Mouse (Mus musculus): Measurements from ENCODE around the gene Slc25a29. TPM values are rescaled to one million over a fixed set of nuclear protein-coding genes. Genes with fewer than 3 reads are reported as not detected.

The Slc25a29 gene
- polyA plus RNA-seq, 1 experiment from 2014 or later = 3.5 TPM

DNA sequence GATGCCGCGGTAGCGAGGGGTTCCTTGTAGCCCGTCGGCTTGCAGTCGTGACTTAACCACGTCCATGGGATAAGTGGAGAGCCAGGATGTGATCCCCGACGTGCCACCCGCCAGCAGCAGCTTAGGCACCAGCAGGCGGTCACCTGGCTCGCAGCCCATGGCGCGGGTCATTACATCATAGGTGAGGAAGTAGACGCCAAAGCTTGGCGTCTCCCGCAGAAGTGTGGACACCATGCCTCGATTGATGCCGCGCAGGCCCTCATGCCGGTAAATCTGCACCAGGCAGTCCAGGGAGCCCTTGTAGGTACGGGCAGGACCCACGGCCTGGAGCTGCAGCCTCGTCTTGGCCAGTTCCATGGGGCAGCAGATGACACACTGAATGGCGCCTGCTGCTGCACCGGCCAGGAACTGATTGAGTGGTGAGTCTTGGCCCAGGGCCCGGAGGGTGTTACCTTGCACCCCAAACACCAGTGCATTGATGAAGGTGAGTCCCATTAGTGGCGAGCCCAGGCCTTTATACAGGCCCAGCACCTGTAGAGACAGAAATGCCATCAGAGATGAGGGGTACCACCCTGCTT is 8.6 kb downstream of the Slc25a29 start:
- Histone ChIP-seq H3K4me3 (ENCODE audit: low read depth, low read length) (no peak overlapping the region), H3K4me1 (ENCODE audit: insufficient read depth) (peaks cover 4% of the 10 kb centered on the region), H3K9me3 (ENCODE audit: low read length) (no peaks in the 10 kb centered on the region), H3K27me3 (ENCODE audit: insufficient read depth, low read length) (no peaks in the 10 kb centered on the region), H3K27ac (ENCODE audit: low read depth) (no peak overlapping the region), H3K4me2 (ENCODE audit: low read depth, low read length) (no peak overlapping the region), H3K36me3 (replicated peaks; ENCODE audit: insufficient read depth, low read length) (0 out of 2 replicates have a peak, but pooled peaks cover 5% of the 10 kb centered on the region), H3K9ac (replicated peaks) (no peak overlapping the region)
- TF ChIP-seq CTCF (IDR thresholded peaks at IDR 0.05; ENCODE audit: low read depth) (no peak), EP300 (IDR thresholded peaks at IDR 0.05; ENCODE audit: low read depth) (no peak)
- WGBS (ENCODE audit: insufficient replicate concordance) = 92% methylated on average over 28 of the region's 28 CpGs
- ATAC-seq (no peak), DNase-seq (no peak)

DNA sequence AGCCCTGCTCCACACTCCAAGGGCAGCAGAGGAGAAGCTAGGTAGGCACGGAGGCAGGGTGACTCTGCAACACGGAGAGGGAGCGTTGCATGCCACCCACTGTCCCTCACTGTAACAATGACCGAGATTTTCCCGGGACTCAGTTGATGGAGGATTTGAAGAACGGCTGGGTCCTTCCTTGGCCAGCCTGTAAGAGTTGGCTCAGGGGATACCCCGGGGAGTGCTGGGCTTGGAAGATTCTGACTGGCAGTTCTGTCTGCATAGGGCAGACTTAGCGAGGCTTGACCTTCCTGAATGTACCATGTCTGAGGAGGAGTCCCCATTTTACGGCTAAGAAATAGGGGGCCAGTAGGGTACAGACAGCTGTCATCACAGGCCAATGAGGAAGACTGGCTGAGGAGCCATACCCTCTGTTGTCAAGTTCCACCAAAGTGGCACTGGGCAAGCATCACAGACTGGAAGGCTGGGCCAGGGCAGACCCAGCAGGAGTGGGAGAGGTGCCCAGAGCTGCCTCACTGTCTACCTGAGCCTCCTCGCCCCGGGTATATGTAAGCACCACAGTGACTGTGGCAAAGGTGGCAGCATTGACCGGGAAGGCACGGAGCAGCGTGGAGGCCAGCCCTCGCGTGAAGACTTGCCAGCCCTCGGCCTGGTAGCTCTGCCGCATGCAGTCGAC is 9.3 kb downstream of the Slc25a29 start:
- no peak for TF ChIP-seq EP300 (IDR thresholded peaks at IDR 0.05; ENCODE audit: low read depth)
- TF ChIP-seq CTCF (IDR thresholded peaks at IDR 0.05; ENCODE audit: low read depth) = no peak
- no peak overlapping the region for H3K9ac ChIP-seq (replicated peaks)
- H3K4me1 ChIP-seq (ENCODE audit: insufficient read depth) = no peaks in the 10 kb centered on the region

DNA sequence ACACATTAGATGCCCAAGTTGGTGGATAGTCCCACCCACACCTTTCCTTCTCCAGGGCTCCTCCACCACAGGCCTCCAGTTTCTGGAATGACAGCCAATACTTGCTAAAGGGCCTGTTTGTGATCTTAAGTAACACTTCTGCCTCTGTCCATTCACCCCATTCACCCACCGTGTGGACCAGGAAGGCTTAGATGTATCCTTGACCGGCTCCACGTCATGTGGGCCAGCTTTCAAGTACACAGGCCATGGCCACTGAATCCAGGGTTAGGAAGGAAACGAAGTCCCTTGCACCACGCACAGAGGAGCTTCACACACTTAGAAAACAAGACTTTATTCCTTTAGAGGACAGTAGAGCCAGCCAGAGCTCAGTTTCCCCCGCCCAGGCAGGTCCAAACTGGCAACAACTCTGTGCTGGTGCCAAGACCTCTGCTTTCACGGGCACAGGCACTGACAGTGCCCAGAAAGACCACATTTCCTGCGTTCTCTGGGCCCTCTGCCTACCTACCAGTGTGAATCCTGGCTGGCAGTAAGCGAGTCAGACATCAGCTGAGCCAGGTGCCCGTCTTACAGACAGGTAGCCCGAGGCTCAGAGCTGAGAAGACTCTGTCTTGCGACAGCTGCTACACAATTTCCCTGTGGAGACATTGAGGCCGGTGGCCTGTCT is 10.0 kb downstream of the Slc25a29 start:
- H3K4me2 ChIP-seq (ENCODE audit: low read depth, low read length) = no peak overlapping the region
- no peaks in the 10 kb centered on the region for H3K4me1 ChIP-seq (ENCODE audit: insufficient read depth)
- no peak overlapping the region for H3K27ac ChIP-seq (ENCODE audit: low read depth)
- H3K27me3 ChIP-seq (ENCODE audit: insufficient read depth, low read length) = no peaks in the 10 kb centered on the region
- H3K4me3 ChIP-seq (ENCODE audit: low read depth, low read length) = no peak overlapping the region
- H3K9me3 ChIP-seq (ENCODE audit: low read length) = no peaks in the 10 kb centered on the region
- no peak overlapping the region for H3K9ac ChIP-seq (replicated peaks)
- WGBS (ENCODE audit: insufficient replicate concordance) = 88% methylated on average over 13 of the region's 13 CpGs
- no peak for DNase-seq
- 0 out of 2 replicates have a peak, but pooled peaks cover 5% of the 10 kb centered on the region for H3K36me3 ChIP-seq (replicated peaks; ENCODE audit: insufficient read depth, low read length)
- ATAC-seq = no peak
- no peak for TF ChIP-seq CTCF (IDR thresholded peaks at IDR 0.05; ENCODE audit: low read depth)
- no peak for TF ChIP-seq EP300 (IDR thresholded peaks at IDR 0.05; ENCODE audit: low read depth)

More for the DNA sequence above, 9.3 kb downstream of the Slc25a29 start:
- Histone ChIP-seq H3K4me2 (ENCODE audit: low read depth, low read length) (no peak overlapping the region), H3K36me3 (replicated peaks; ENCODE audit: insufficient read depth, low read length) (0 out of 2 replicates have a peak, but pooled peaks cover 5% of the 10 kb centered on the region), H3K4me3 (ENCODE audit: low read depth, low read length) (no peak overlapping the region), H3K27me3 (ENCODE audit: insufficient read depth, low read length) (no peaks in the 10 kb centered on the region), H3K27ac (ENCODE audit: low read depth) (no peak overlapping the region), H3K9me3 (ENCODE audit: low read length) (no peaks in the 10 kb centered on the region)
- no peak for ATAC-seq
- no peak for DNase-seq
- 92% methylated on average over 19 of the region's 19 CpGs for WGBS (ENCODE audit: insufficient replicate concordance)

DNA sequence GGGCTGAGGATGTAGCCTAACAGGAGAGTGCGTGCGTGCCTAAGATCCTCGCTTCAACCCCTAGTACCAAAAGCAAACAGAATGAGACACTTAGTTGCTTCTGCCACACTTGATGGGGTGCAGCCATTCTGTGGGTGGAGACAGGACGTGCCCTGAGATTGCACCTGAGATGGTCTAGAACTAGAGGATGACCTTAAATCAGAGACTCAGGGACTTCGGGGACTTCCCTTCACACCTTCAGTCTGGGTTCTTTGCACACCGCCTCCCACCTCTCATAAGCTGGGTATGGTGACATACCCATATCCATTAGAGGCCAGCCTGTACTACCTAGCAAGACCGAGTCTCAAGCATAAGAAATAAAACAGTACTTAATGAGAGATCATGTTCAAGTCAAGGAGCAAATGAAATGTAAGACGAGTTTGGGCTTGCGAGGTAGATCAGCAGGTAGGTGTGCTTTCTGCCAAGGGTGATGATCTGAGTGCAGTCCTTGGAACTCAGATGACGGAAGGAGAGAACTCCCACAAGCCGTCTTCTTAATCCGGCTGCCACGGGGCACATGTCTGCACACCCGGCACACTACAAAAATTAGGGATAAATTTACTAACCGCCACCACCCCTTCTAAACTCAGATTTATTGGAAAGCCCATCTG is 11.3 kb downstream of the Slc25a29 start:
- no peak for ATAC-seq
- H3K36me3 ChIP-seq (replicated peaks; ENCODE audit: insufficient read depth, low read length) = 0 out of 2 replicates have a peak, but pooled peaks cover 5% of the 10 kb centered on the region
- no peaks in the 10 kb centered on the region for H3K27me3 ChIP-seq (ENCODE audit: insufficient read depth, low read length)
- H3K9ac ChIP-seq (replicated peaks) = no peak overlapping the region
- WGBS (ENCODE audit: insufficient replicate concordance) = 90% methylated on average over 15 of the region's 15 CpGs
- no peaks in the 10 kb centered on the region for H3K4me1 ChIP-seq (ENCODE audit: insufficient read depth)
- TF ChIP-seq EP300 (IDR thresholded peaks at IDR 0.05; ENCODE audit: low read depth) = no peak
- no peak for TF ChIP-seq CTCF (IDR thresholded peaks at IDR 0.05; ENCODE audit: low read depth)
- H3K4me2 ChIP-seq (ENCODE audit: low read depth, low read length) = no peak overlapping the region
- DNase-seq = no peak
- H3K27ac ChIP-seq (ENCODE audit: low read depth) = no peak overlapping the region
- H3K4me3 ChIP-seq (ENCODE audit: low read depth, low read length) = no peak overlapping the region
- no peaks in the 10 kb centered on the region for H3K9me3 ChIP-seq (ENCODE audit: low read length)

DNA sequence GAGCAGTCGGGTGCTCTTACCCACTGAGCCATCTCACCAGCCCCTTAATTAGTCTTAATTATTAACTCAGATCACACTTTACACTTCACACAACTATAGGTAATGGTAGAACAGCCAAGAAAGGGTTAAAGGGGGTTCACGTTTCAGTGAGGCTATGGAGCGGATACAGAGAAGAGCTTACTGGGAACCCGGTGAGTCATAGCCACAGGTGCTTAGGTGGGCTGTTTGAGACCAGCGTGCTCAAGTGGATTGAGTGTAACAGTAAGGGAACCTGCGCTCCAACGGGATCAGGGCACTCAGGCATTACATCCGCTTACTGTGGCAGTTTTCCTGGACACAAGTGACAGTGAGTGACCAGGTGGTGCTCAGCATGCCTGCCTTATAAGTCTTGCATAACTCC is 12.6 kb downstream of the Slc25a29 start:
- H3K27me3 ChIP-seq (ENCODE audit: insufficient read depth, low read length) = no peaks in the 10 kb centered on the region
- 79% methylated on average over 8 of the region's 8 CpGs for WGBS (ENCODE audit: insufficient replicate concordance)
- no peak overlapping the region for H3K27ac ChIP-seq (ENCODE audit: low read depth)
- peaks cover 14% of the 10 kb centered on the region for H3K36me3 ChIP-seq (replicated peaks; ENCODE audit: insufficient read depth, low read length)
- TF ChIP-seq EP300 (IDR thresholded peaks at IDR 0.05; ENCODE audit: low read depth) (no peak), CTCF (IDR thresholded peaks at IDR 0.05; ENCODE audit: low read depth) (no peak)
- H3K4me3 ChIP-seq (ENCODE audit: low read depth, low read length) = no peak overlapping the region
- H3K9me3 ChIP-seq (ENCODE audit: low read length) = no peaks in the 10 kb centered on the region
- no peak overlapping the region for H3K4me2 ChIP-seq (ENCODE audit: low read depth, low read length)
- ATAC-seq = no peak
- no peak overlapping the region for H3K9ac ChIP-seq (replicated peaks)
- no peak for DNase-seq
- no peaks in the 10 kb centered on the region for H3K4me1 ChIP-seq (ENCODE audit: insufficient read depth)

DNA sequence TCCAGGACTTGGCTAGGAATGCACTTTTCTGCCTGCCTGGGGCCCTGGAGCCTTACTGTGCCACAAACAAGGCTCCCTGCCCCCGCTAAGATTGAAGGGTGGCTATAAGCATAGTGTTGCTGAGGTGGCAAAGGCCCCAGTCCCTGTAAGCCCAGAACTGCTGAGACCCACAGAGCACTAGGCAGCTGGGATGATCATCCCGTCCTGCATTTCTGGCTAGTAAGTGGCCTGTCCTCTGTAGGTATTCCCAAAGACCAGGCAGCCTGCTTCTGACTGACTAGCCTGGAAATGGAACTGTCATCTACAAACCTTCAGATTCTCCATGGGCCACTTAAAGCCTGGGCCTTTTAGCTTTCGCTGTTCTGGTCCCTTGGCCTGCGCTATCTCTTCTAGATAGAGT is 15.2 kb downstream of the Slc25a29 start:
- no peak overlapping the region for H3K27ac ChIP-seq (ENCODE audit: low read depth)
- no peak overlapping the region for H3K4me2 ChIP-seq (ENCODE audit: low read depth, low read length)
- no peaks in the 10 kb centered on the region for H3K27me3 ChIP-seq (ENCODE audit: insufficient read depth, low read length)
- peaks cover 28% of the 10 kb centered on the region for H3K36me3 ChIP-seq (replicated peaks; ENCODE audit: insufficient read depth, low read length)
- H3K9me3 ChIP-seq (ENCODE audit: low read length) = no peaks in the 10 kb centered on the region
- WGBS (ENCODE audit: insufficient replicate concordance) = 87% methylated on average over 4 of the region's 4 CpGs
- DNase-seq (no peak), ATAC-seq (no peak)
- no peak for TF ChIP-seq CTCF (IDR thresholded peaks at IDR 0.05; ENCODE audit: low read depth)
- no peak for TF ChIP-seq EP300 (IDR thresholded peaks at IDR 0.05; ENCODE audit: low read depth)
- H3K4me3 ChIP-seq (ENCODE audit: low read depth, low read length) = no peak overlapping the region
- H3K9ac ChIP-seq (replicated peaks) = no peak overlapping the region
- H3K4me1 ChIP-seq (ENCODE audit: insufficient read depth) = no peaks in the 10 kb centered on the region
